Mouse (Mus musculus): ENCODE measurements around the gene Schip1. TPM values are rescaled to one million over a fixed set of nuclear protein-coding genes. Genes with fewer than 3 reads are reported as not detected.

Gene Schip1
- polyA plus RNA-seq, 1 experiment = 5.0 TPM

DNA sequence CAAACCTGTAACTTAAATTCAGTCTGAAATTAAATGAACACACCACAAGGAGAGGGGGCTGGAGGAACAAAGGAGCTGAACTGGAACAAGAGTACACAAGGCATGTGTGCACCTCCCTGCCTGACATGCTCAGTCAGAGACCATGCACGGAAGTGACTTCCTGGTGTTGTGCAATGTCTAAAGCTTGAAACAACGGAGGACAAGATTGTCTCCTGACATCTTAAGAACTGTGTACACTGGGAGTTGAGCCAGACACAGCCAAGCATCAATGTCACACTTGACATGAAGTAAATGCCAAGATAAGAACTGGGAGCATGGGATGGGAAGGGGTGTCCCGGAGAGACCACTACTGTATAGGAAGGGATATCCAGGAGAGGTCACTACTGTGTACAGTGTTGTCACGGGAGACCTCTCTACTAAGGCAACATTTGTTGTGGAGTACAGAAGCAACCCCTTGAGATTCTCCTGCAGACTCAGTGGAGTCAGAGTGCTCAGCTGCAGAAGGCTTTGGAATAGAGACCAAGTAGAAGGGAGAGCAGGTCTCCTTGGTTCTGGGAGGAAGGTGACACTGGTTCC is 490.6 kb downstream of the Schip1 start:
- DNase-seq (ENCODE audit: low read depth) = no peak

DNA sequence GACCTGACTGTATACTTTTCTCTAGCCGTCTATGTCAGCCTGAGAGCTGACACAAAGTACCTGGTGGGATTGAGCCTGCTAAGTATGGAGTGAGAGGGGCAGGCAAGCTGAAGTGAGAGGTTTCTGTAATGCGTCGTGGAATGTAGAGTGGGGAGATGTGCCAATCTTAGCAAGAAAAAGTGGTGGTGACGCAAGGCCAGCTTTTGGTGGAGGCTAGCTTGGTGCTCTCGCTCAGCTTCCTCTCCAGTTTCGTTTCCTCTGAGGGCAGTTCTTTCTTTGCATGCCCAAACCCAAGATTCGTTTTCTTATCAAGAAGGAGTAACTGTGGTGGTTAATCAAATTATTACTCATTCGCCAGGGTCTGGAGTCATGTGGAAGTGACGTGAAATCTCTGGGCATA is 492.3 kb downstream of the Schip1 start:
- no peak for DNase-seq (ENCODE audit: low read depth)

DNA sequence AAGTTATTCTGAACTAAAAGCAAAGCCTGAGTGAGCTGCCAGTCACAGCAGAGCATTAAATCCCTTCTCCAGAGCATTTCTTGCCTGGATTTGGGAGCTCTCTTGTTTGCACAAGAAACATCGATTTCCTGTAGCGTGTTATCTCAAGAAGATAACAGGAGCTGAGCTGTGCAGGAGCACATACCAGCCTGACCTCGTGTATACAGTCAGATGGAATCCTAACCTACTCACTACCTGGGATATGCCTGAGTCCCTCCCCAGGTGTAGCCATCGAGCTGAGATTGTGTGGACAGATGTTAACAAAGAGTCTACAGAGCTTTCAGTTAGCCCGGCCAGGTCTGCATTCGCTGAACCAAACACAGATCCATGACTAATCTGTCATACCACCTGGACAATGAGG is 494.1 kb downstream of the Schip1 start:
- no peak for DNase-seq (ENCODE audit: low read depth)

DNA sequence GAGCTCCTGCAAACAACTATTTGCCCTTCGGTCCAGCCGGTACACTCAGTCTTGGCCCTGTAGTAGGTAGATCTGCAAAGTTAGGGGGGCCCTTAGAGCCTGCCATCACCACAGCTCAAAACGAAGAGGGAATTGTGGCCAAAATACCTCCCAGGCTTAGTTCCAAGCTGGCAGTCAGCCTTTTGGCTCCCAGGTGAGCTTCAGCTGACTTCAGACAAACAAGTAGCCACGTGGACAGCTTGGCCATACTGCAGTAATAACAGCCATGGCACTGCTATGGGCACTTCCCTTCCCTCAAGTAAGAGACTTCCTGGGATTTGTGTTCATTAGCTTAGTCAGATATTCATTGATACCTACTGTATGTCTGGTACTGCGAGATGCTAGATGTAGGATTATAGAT is 495.5 kb downstream of the Schip1 start:
- DNase-seq (ENCODE audit: low read depth) = no peak

DNA sequence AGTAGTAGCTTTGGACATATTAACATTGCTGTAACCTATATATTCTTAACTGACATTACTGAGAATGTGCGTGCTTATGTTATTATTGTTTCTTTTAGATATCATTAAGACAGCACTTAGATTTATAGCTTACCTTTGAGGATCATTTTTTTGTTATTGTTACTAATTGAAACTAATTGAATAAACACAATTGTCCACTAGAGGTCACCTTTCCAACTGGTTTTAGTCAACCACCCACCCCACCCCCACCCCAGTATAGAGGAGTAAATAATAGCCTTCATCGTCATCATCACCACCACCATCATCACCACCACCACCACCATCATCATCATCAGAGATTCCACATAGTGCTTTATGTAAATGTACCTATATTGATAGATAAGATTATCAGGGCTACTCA is 498.2 kb downstream of the Schip1 start:
- no peak for DNase-seq (ENCODE audit: low read depth)

- DNase-seq (ENCODE audit: low read depth) = peak; percentile 71
Measured at GRCm38 (mm10) chr3:68563922-68564321, 499.3 kb downstream of the Schip1 start.

GRCm38 (mm10) chr3:68564978-68565674 is 500.5 kb downstream of the Schip1 start:
- DNase-seq (ENCODE audit: low read depth) = no peak

DNA sequence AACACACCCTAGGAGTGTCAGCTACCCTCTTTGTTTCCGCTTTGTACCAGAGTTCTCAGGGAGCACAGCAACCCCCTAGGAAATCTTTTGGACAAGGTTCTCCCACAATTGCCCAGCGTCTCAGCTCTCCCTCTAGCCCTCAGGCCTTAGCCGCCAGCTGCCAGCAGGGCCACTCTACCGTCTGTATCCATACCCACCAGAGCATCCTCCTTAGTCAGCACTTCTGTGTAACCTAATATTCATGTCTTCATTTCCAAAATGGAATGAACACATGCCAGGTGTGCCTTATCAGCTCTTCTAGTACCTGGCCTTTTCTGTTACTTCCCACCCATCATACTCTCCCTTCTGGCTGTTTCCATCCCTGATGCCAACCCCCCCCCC is 501.1 kb downstream of the Schip1 start:
- DNase-seq (ENCODE audit: low read depth) = no peak

DNA sequence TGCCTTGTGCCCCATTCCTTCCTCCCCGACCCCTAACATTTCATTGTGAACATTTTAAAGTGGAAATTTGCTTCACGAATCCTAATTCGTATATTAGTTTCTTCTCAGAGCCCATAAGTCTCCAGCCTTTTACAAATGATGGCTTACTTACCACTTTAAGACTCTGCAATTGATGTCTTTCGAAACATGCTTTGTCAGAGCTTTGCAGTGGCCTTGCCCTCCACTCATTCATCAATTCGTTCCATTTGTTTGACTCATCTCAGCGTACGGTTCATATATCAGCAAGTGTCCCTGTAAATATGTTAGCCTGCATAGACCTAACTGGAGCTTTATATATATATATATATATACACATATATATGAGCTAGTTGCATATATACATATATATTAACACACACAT is 503.0 kb downstream of the Schip1 start:
- no peak for DNase-seq (ENCODE audit: low read depth)

DNA sequence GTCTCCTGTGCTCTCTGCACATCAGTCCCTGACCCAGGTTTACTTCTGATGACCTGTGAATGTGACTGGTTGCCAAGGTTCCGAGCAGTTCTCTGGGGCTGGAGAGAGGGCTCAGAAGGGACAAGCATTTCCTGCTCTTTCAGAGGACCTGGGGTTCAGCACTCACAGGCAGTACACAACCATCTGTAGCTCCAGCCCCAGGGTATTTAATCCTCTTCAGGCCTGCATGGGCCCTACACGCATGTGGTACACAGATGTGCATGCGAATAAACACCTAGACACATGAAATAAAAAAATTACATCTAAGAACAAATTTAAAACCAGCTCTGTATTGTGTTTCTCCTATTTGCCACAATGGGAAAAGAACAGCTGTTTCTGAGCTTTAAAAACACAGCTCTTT is 503.5 kb downstream of the Schip1 start:
- no peak for DNase-seq (ENCODE audit: low read depth)

GRCm38 (mm10) chr3:68568716-68569115 is 504.1 kb downstream of the Schip1 start:
- no peak for DNase-seq (ENCODE audit: low read depth)

GRCm38 (mm10) chr3:68570319-68570718 is 505.7 kb downstream of the Schip1 start:
- no peak for DNase-seq (ENCODE audit: low read depth)

DNA sequence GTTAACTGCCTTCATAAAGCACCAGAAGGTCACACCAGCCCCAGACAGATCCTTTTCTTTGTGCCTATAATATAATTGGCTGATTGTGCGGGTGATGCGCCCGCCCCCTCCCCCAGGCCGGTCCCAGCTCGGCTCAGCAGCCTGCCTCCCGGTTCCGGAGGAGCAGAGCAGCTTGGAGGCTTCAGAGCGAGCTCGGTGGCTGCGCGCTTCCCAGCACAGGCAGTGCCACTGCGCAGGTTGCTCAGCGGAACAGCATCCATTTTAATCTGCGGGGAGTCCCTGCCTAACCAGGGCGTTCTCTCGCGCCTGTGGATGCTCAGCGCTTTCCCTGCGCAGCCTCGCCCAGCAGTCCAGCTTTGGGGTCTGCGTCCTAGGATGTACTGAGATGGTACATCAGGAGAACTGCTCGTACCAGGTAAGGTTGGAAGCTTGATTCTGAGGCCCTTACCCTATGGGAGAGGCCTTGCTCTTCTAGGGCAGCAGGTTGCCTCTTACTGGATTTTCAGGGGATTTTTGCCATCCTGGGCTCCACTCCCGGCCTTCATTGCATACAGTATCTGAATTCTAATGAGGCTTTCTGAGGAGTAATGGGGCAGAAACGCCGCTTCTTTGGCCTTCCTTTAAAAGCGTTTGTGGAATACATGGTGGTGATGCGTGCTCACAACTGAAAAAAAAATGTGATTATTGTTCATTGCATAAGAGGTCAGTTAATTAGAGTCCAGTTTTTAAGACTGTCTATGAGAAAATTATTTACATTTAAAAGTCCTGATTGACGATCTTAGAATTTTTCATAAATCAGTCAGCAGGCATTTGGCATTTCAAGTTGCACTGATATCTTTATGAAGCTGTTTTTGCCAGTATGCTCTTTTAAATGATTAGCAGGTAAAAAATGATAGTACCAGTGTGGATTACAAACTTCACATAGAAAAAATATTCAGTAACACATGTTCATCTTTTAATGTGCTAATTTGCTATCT is 507.9 kb downstream of the Schip1 start:
- DNase-seq (ENCODE audit: low read depth) = no peak

DNA sequence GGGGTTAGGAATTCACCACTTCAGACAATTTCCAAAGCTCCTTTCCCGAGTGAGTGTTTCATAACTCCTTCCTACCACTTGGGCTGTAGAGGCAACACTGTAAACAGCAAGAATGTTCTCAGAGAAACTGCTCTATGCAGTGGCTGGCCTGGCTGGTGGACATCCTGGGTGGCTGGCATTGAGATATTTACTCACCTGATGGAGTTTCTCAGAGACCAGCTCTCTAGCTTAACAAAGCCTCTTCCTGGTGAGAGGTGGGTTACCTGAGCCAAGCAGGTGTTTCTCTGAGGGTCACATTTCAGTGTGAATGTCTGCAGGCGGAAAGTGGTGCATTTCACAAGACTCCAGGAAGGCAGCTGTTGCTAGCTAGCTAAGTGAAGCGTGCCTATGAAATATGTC is 508.6 kb downstream of the Schip1 start:
- DNase-seq (ENCODE audit: low read depth) = no peak

- no peak for DNase-seq (ENCODE audit: low read depth)
Measured at GRCm38 (mm10) chr3:68574097-68574496, 509.5 kb downstream of the Schip1 start.

DNA sequence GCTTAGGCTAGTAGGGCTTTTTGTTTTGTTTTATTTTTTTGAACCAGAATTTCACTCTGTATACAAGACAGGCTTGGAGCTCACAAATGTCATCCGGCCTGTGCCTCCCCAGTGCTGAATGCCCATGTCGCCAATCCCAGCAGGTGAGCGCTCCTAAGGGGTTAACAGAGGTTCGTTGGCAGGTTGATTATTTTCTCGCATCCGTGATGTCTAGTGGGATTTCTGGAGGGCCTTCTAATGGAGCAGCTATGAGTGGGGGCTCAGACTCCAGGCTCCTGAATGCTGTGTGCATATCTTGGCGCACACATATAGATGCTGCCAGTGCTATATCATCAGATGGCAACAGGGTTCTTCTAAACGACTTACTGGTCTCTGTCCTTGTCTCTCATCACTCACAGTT is 510.0 kb downstream of the Schip1 start:
- no peak for DNase-seq (ENCODE audit: low read depth)

DNA sequence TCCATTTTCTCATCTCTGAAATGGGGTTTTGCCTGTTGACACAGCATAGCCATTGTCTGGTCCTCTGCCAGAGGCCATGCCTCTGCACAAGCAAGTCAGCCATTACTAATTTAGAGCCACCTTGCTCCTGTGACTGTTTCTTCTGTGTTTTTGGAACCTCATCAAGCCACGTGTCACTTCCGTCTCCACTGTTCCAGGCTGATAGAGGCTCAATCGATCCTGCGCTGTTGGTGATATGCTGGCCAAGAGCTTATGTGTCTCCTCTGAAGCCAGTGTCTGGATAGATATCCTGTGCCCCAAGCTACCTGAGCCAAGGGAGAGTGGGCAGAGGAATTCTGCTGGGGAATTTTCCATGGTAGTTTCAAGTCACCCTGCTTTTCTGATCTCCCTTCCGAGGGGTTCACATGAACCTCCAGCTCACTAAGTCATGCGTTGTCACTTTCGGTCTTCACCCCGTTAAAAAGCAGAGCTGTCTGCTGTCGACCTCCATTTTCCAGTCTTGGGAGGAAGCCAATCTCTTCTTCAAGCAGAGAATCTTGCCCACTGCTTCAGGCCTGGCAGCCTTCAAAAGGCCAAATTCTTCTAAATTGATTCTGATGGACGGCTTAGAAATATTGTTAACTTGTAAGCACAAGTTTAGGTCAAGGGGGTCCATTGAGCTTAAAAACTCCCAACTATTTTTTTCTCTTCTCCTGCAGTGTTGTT is 511.2 kb downstream of the Schip1 start:
- no peak for DNase-seq (ENCODE audit: low read depth)

DNA sequence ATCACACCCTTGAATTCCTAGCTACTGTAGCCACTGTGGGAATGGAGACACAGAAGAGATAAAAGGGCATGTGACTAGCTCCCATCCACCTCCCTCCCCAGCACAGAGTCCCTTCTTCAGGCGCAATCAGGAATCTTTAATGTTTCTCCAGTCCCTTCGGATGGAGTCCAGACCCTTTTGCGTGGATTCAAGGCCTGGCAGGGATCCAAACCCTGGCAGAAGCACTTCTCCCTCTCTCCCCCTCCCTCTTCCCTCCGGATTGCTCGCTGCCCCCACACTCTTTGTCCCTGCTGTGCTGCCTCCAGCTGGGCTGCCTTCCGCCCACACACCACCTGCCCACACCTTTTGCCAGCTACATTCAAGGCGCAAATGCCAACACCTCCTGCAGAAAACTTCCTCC is 511.8 kb downstream of the Schip1 start:
- no peak for DNase-seq (ENCODE audit: low read depth)

- DNase-seq (ENCODE audit: low read depth) = no peak
Measured at GRCm38 (mm10) chr3:68576948-68577347, 512.3 kb downstream of the Schip1 start.

GRCm38 (mm10) chr3:68581591-68581990 is 517.0 kb downstream of the Schip1 start:
- no peak for DNase-seq (ENCODE audit: low read depth)

- DNase-seq (ENCODE audit: low read depth) = no peak
Measured at GRCm38 (mm10) chr3:68582103-68582740, 517.6 kb downstream of the Schip1 start.

Data from gonadal fat pad, adult 2 months (tissue).